Mouse (Mus musculus) neural tube, embryonic 12.5 days (tissue): ENCODE measurements at regions not wholly inside any gene's neighbourhood (a gene's known extent, or its start where the extent isn't known, plus 50 kb on each side); places are given as distances from the start of the nearest gene placed in this dataset.
A peak's percentile ranks its signal among the peaks of the same experiment; 100 is the strongest.

Experiments
- ATAC-seq: fragments of 200-750 bp; cut with Nextera tagmentation; 2 replicates; pipeline ENCODE4 v1.8.0; 2017; ENCODE audit warnings: low read depth, mild to moderate bottlenecking, moderate TSS enrichment, moderate library complexity; ENCODE audit not compliant: low FRiP score
- H3K27ac ChIP-seq: fragments of 300-500 bp; sonication (generic); 2 replicates; pipeline ENCODE4 v1.5.1; 2016
- H3K27me3 ChIP-seq: fragments of 300-500 bp; sonication (generic); replicated peaks from 2 replicates; pipeline ENCODE4 v1.6.1; 2016; ENCODE audit warnings: mild to moderate bottlenecking
- H3K36me3 ChIP-seq: fragments of 300-500 bp; sonication (generic); 2 replicates; pipeline ENCODE4 v1.6.1; 2016; ENCODE audit warnings: mild to moderate bottlenecking
- H3K4me1 ChIP-seq: fragments of 300-500 bp; sonication (generic); 2 replicates; pipeline ENCODE4 v1.6.1; 2016
- H3K4me2 ChIP-seq: fragments of 300-500 bp; sonication (generic); replicated peaks from 2 replicates; pipeline ENCODE4 v1.6.1; 2016; ENCODE audit warnings: mild to moderate bottlenecking
- H3K4me3 ChIP-seq: fragments of 300-500 bp; sonication (generic); 2 replicates; pipeline ENCODE4 v1.5.1; 2016
- H3K9ac ChIP-seq: fragments of 300-500 bp; sonication (generic); 2 replicates; pipeline ENCODE4 v1.6.1; 2016; ENCODE audit warnings: mild to moderate bottlenecking
- H3K9me3 ChIP-seq: fragments of 300-500 bp; sonication (generic); 2 replicates; pipeline ENCODE4 v1.6.1; 2016; ENCODE audit warnings: mild to moderate bottlenecking
- WGBS: fragments of 180-500 bp; shearing (Covaris S2); methylation state at CpG from one replicate; pipeline ENCODE4 v1.1.7; 2016; 5-methylcytosine and 5-hydroxymethylcytosine counted together

GRCm38 (mm10) chr13:105377038-105377437 is 66.4 kb upstream of the Htr1a start:
- no peak overlapping the region for H3K27ac ChIP-seq
- 12% methylated on average over 2 of the region's 2 CpGs for WGBS
- H3K4me1 ChIP-seq, result no peaks in the 10 kb centered on the region
- no peak overlapping the region for H3K4me3 ChIP-seq
- no peaks in the 10 kb centered on the region for H3K9me3 ChIP-seq
- H3K9ac ChIP-seq, result no peak overlapping the region
- H3K36me3 ChIP-seq, result no peaks in the 10 kb centered on the region
- H3K4me2 ChIP-seq, result no peak overlapping the region
- no peaks in the 10 kb centered on the region for H3K27me3 ChIP-seq
- ATAC-seq, result peak; percentile 91

- no peak overlapping the region for H3K9ac ChIP-seq
- no peaks in the 10 kb centered on the region for H3K27me3 ChIP-seq
- H3K36me3 ChIP-seq, result no peaks in the 10 kb centered on the region
- H3K4me3 ChIP-seq, result no peak overlapping the region
- WGBS, result 85% methylated on average over 9 of the region's 9 CpGs
- no peaks in the 10 kb centered on the region for H3K4me1 ChIP-seq
- no peak overlapping the region for H3K4me2 ChIP-seq
- H3K9me3 ChIP-seq, result no peaks in the 10 kb centered on the region
- H3K27ac ChIP-seq, result no peak overlapping the region
- ATAC-seq, result no peak
These were observed 64.9 kb upstream of the Htr1a start for GRCm38 (mm10) chr13:105378587-105378986.

- H3K9me3 ChIP-seq, result no peaks in the 10 kb centered on the region
- no peak overlapping the region for H3K27ac ChIP-seq
- no peaks in the 10 kb centered on the region for H3K27me3 ChIP-seq
- no peaks in the 10 kb centered on the region for H3K36me3 ChIP-seq
- ATAC-seq, result peak; percentile 61
- 42% methylated on average over 4 of the region's 4 CpGs for WGBS
- H3K9ac ChIP-seq, result no peak overlapping the region
- no peaks in the 10 kb centered on the region for H3K4me1 ChIP-seq
- H3K4me2 ChIP-seq, result no peak overlapping the region
- H3K4me3 ChIP-seq, result no peak overlapping the region
These were observed 56.2 kb upstream of the Htr1a start for GRCm38 (mm10) chr13:105387016-105387772.
